ENCODE assay signal across 8 mouse cellular contexts in genomic region chr4:99298676-99299075, GRCm38 (mm10). TPM values are rescaled to one million over a fixed set of nuclear protein-coding genes. Genes with fewer than 3 reads are reported as not detected.
DNase-seq lines count a peak whose midpoint lies in the region; ATAC-seq and TF ChIP-seq lines count a peak whose summit lies in the region.

No protein-coding gene starts in this region.

- no peak for ATAC-seq in heart, postnatal 0 days (ENCODE audit: insufficient read depth, low read depth)
- no peak for ATAC-seq in stomach, postnatal 0 days (ENCODE audit: low FRiP score, low TSS enrichment)

- TF ChIP-seq EP300 in heart, postnatal 0 days (IDR thresholded peaks at IDR 0.05; ENCODE audit: low read depth) = no peak
- no peak for TF ChIP-seq EP300 in stomach, postnatal 0 days (optimal IDR thresholded peaks at IDR 0.05)

- H3K36me3 ChIP-seq in heart, postnatal 0 days (replicated peaks; ENCODE audit: control insufficient read depth, insufficient read depth, low read length) = no peaks in the 10 kb centered on the region
- no peaks in the 10 kb centered on the region for H3K36me3 ChIP-seq in stomach, postnatal 0 days (ENCODE audit: control insufficient read depth, insufficient read depth, low read length)

- H3K27ac ChIP-seq in heart, postnatal 0 days (ENCODE audit: low read depth) = no peak overlapping the region
- H3K27ac ChIP-seq in stomach, postnatal 0 days (replicated peaks) = no peak overlapping the region

- no peak overlapping the region for H3K4me3 ChIP-seq in heart, postnatal 0 days (ENCODE audit: low read depth, low read length)
- H3K4me3 ChIP-seq in lung, adult 2 months (replicated peaks; ENCODE audit: extremely low read depth, low read depth, low read length) = no peak overlapping the region
- H3K4me3 ChIP-seq in stomach, postnatal 0 days (ENCODE audit: low read depth, low read length) = no peak overlapping the region

- no peak for TF ChIP-seq POLR2A in lung, adult 2 months (IDR thresholded peaks at IDR 0.05; ENCODE audit: borderline replicate concordance, extremely low read depth, low read depth, low read length)

- no peak overlapping the region for H3K9ac ChIP-seq in heart, postnatal 0 days (replicated peaks; ENCODE audit: low read depth, low read length)
- no peak overlapping the region for H3K9ac ChIP-seq in stomach, postnatal 0 days (ENCODE audit: low read length)

- no peak overlapping the region for H3K4me2 ChIP-seq in heart, postnatal 0 days (ENCODE audit: low read depth, low read length)
- no peak overlapping the region for H3K4me2 ChIP-seq in stomach, postnatal 0 days (replicated peaks; ENCODE audit: low read depth)

- TF ChIP-seq CTCF in heart, postnatal 0 days (IDR thresholded peaks at IDR 0.05; ENCODE audit: low read depth) = peak; percentile 79
- peak; percentile 79 for TF ChIP-seq CTCF in lung, adult 2 months (IDR thresholded peaks at IDR 0.05; ENCODE audit: insufficient read depth, low read length)
- peak; percentile 91 for TF ChIP-seq CTCF in stomach, postnatal 0 days (IDR thresholded peaks at IDR 0.05; ENCODE audit: low read depth)

- WGBS in heart, postnatal 0 days = 11% methylated on average over 4 of the region's 4 CpGs
- 6% methylated on average over 4 of the region's 4 CpGs for WGBS in lung, adult 2 months
- 15% methylated on average over 4 of the region's 4 CpGs for WGBS in stomach, postnatal 0 days

- DNase-seq in gastrocnemius, adult 18-20 months (ENCODE audit: low spot score) = peak; percentile 22
- DNase-seq in gastrocnemius, adult 8-10 months (ENCODE audit: low spot score in 2 of 2) = no peak
- DNase-seq in right cerebral cortex, adult 18-20 months = peak; percentile 20
- no peak for DNase-seq in right cerebral cortex, postnatal 14 days
- DNase-seq in c-Kit-positive CD71-positive TER-119-negative erythroid progenitor cells, embryonic 14.5 days (ENCODE audit: low read depth) = peak; percentile 8
- DNase-seq in heart, postnatal 0 days (ENCODE audit: low spot score) = peak; percentile 30
- peak; percentile 13 for DNase-seq in lung, adult 2 months
- DNase-seq in stomach, postnatal 0 days (ENCODE audit: low spot score) = peak; percentile 31

- 0 out of 2 replicates have a peak, but pooled peaks cover 6% of the 10 kb centered on the region for H3K9me3 ChIP-seq in heart, postnatal 0 days (replicated peaks; ENCODE audit: control insufficient read depth, low read length)
- no peaks in the 10 kb centered on the region for H3K9me3 ChIP-seq in stomach, postnatal 0 days (ENCODE audit: control insufficient read depth, low read length)

- H3K4me1 ChIP-seq in heart, postnatal 0 days (ENCODE audit: control insufficient read depth, insufficient read depth) = no peaks in the 10 kb centered on the region
- H3K4me1 ChIP-seq in lung, adult 2 months (ENCODE audit: control insufficient read depth, insufficient read depth, low read length) = no peaks in the 10 kb centered on the region
- no peaks in the 10 kb centered on the region for H3K4me1 ChIP-seq in stomach, postnatal 0 days (replicated peaks; ENCODE audit: control insufficient read depth, insufficient read depth)

- H3K27me3 ChIP-seq in heart, postnatal 0 days (ENCODE audit: control insufficient read depth, insufficient read depth, low read length) = no peaks in the 10 kb centered on the region
- no peaks in the 10 kb centered on the region for H3K27me3 ChIP-seq in stomach, postnatal 0 days (ENCODE audit: control insufficient read depth, insufficient read depth, low read length)

RNA-seq across cellular contexts. Expression of gene Gm12689, which starts 3.0 kb away (rescaled TPM):
- not detected for total RNA-seq in gastrocnemius, adult 18-20 months (2021)
- under 1 TPM in 1 of 4 experiments, not detected in 3; 0.24 TPM for total RNA-seq in gastrocnemius, adult 8-10 months (2022)
- total RNA-seq in heart, postnatal 0 days (2014; rRNA removed; ENCODE audit: low replicate concordance) = not detected in 2 replicates
- polyA plus RNA-seq in heart, postnatal 0 days (2015; fragmentation: Nextera tagmentation; extraction: Ambion mirVana) = not detected in 2 replicates
- 0.19 and 0.26 TPM in 2 replicates for polyA plus RNA-seq in lung, adult 2 months (2012; rRNA removed)
- polyA plus RNA-seq in stomach, postnatal 0 days (2015; fragmentation: Nextera tagmentation; extraction: Ambion mirVana) = not detected in 2 replicates

Comparison
In these comparisons a context has a peak if more than half of its experiments do, and no peak if none do; other contexts are left out.
1. DNase-seq: peak in gastrocnemius, adult 18-20 months (single experiment), right cerebral cortex, adult 18-20 months (single experiment), c-Kit-positive CD71-positive TER-119-negative erythroid progenitor cells, embryonic 14.5 days (single experiment), heart, postnatal 0 days (single experiment), lung, adult 2 months (single experiment) and stomach, postnatal 0 days (single experiment); none in gastrocnemius, adult 8-10 months (0 of 2) and right cerebral cortex, postnatal 14 days (single experiment).
2. Peak in every context shown above with its lines, with median percentiles within 50 percentile points of each other: CTCF ChIP-seq.